Mouse (Mus musculus) CH12.LX (cell line): ENCODE measurements around the gene Id2. TPM values are rescaled to one million over a fixed set of nuclear protein-coding genes. Genes with fewer than 3 reads are reported as not detected.

Experiments used
- DNase-seq: peaks from one replicate; pipeline ENCODE4 v3.0.0-alpha.2; 2013; ENCODE audit errors: extremely low read depth
- H3K27ac ChIP-seq: 2 replicates; pipeline ENCODE4 v1.5.1; 2012; ENCODE audit warnings: low read depth, mild to moderate bottlenecking, control low read depth, moderate library complexity; ENCODE audit not compliant: insufficient read depth
- H3K27me3 ChIP-seq: replicated peaks from 2 replicates; pipeline ENCODE3; 2012; ENCODE audit warnings: inconsistent platforms
- H3K36me3 ChIP-seq, 2 experiments: replicated peaks in 1 of 2; 2 replicates each; pipeline versions ENCODE3 to v1.6.1; 2012; ENCODE audit warnings: inconsistent platforms in 1 of 2, low read length in 1 of 2, mild to moderate bottlenecking in 1 of 2, mixed read lengths in 1 of 2, moderate library complexity in 1 of 2; ENCODE audit not compliant: control insufficient read depth in 1 of 2, insufficient read depth in 1 of 2
- H3K4me1 ChIP-seq, 2 experiments: 2 replicates each; pipeline ENCODE4 v1.6.1; 2012; ENCODE audit warnings: inconsistent platforms in 1 of 2, moderate library complexity in 1 of 2; ENCODE audit not compliant: insufficient read depth in 2 of 2, control insufficient read depth in 1 of 2
- H3K4me2 ChIP-seq: 2 replicates; pipeline ENCODE4 v1.6.1; 2012; ENCODE audit warnings: low read depth, mild to moderate bottlenecking, control low read depth; ENCODE audit not compliant: poor library complexity, insufficient read depth, severe bottlenecking
- H3K4me3 ChIP-seq, 3 experiments: fragments of 150-350 bp in 1 of 3; sonication (generic) in 1 of 3; replicated peaks in 1 of 3; 2 replicates each; pipeline versions ENCODE3 to v1.5.1; 2011 to 2012; ENCODE audit warnings: low read depth in 2 of 3, low read length in 2 of 3, mild to moderate bottlenecking in 2 of 3, moderate library complexity in 2 of 3, control low read depth in 1 of 3, improper control_type of control experiment in 1 of 3, inconsistent platforms in 1 of 3, mixed read lengths in 1 of 3; ENCODE audit not compliant: poor library complexity in 1 of 3
- H3K79me2 ChIP-seq: replicated peaks from 2 replicates; pipeline ENCODE4 v1.6.1; 2012; ENCODE audit warnings: mild to moderate bottlenecking, moderate library complexity; ENCODE audit not compliant: control insufficient read depth, poor library complexity, insufficient read depth, severe bottlenecking; ENCODE audit errors: extremely low read depth
- H3K9ac ChIP-seq: 2 replicates; pipeline ENCODE4 v1.6.1; 2012; ENCODE audit warnings: low read depth, mild to moderate bottlenecking, control low read depth, moderate library complexity; ENCODE audit not compliant: insufficient read depth
- H3K9me3 ChIP-seq: replicated peaks from 2 replicates; pipeline ENCODE3; 2012; ENCODE audit warnings: low read length, inconsistent platforms, mixed read lengths
- CHD1 ChIP-seq: IDR thresholded peaks from 2 replicates; pipeline ENCODE4 v1.6.1; 2012; ENCODE audit warnings: low read depth, low read length, improper control_type of control experiment, inconsistent platforms
- CHD2 ChIP-seq: IDR thresholded peaks from 2 replicates; pipeline ENCODE4 v1.6.1; 2011; ENCODE audit warnings: low read length, improper control_type of control experiment
- CTCF ChIP-seq, 2 experiments: IDR thresholded peaks in 1 of 2; conservative IDR thresholded peaks in 1 of 2; 2 replicates each; pipeline ENCODE4 v1.5.1; 2011 to 2012; ENCODE audit warnings: low read depth in 2 of 2, low read length in 2 of 2, improper control_type of control experiment in 1 of 2, inconsistent platforms in 1 of 2, mild to moderate bottlenecking in 1 of 2, moderate library complexity in 1 of 2
- E2F4 ChIP-seq: IDR thresholded peaks from 2 replicates; pipeline ENCODE4 v1.6.1; 2011; ENCODE audit warnings: low read depth, low read length, improper control_type of control experiment; ENCODE audit not compliant: insufficient replicate concordance
- EP300 ChIP-seq: IDR thresholded peaks from 2 replicates; pipeline ENCODE4 v1.6.1; 2011; ENCODE audit warnings: low read length, improper control_type of control experiment
- ETS1 ChIP-seq: conservative IDR thresholded peaks from 2 replicates; pipeline ENCODE4 v1.6.1; 2012; ENCODE audit warnings: low read depth, mild to moderate bottlenecking, inconsistent platforms, low read length, improper control_type of control experiment, moderate library complexity
- HCFC1 ChIP-seq: IDR thresholded peaks from 2 replicates; pipeline ENCODE4 v1.6.1; 2012; ENCODE audit warnings: low read depth, mild to moderate bottlenecking, inconsistent platforms, low read length, improper control_type of control experiment
- JUN ChIP-seq: IDR thresholded peaks from 2 replicates; pipeline ENCODE4 v1.6.1; 2011; ENCODE audit warnings: low read depth, mild to moderate bottlenecking, low read length, improper control_type of control experiment, moderate library complexity; ENCODE audit not compliant: insufficient read depth
- MAFK ChIP-seq: IDR thresholded peaks from 2 replicates; pipeline ENCODE4 v1.6.1; 2011; ENCODE audit warnings: low read length, improper control_type of control experiment; ENCODE audit not compliant: insufficient replicate concordance
- MAZ ChIP-seq: IDR thresholded peaks from 2 replicates; pipeline ENCODE4 v1.6.1; 2012; ENCODE audit warnings: low read depth, mild to moderate bottlenecking, inconsistent platforms, low read length, improper control_type of control experiment, moderate library complexity
- PAX5 ChIP-seq: IDR thresholded peaks from 2 replicates; pipeline ENCODE4 v1.6.1; 2012; ENCODE audit warnings: low read length, inconsistent platforms, mixed read lengths
- POLR2A ChIP-seq: IDR thresholded peaks from 2 replicates; pipeline ENCODE4 v1.6.1; 2011; ENCODE audit warnings: low read depth, mild to moderate bottlenecking, improper control_type of control experiment, low read length
- POLR2AphosphoS2 ChIP-seq: IDR thresholded peaks from 2 replicates; pipeline ENCODE4 v1.6.1; 2011; ENCODE audit warnings: low read depth, low read length, improper control_type of control experiment
- RAD21 ChIP-seq: IDR thresholded peaks from 2 replicates; pipeline ENCODE4 v1.6.1; 2011; ENCODE audit warnings: low read depth, mild to moderate bottlenecking, low read length, improper control_type of control experiment, moderate library complexity
- SIN3A ChIP-seq: IDR thresholded peaks from 2 replicates; pipeline ENCODE4 v1.6.1; 2012; ENCODE audit warnings: low read length, improper control_type of control experiment, inconsistent platforms
- SMC3 ChIP-seq: IDR thresholded peaks from 2 replicates; pipeline ENCODE4 v1.6.1; 2011; ENCODE audit warnings: low read depth, low read length, improper control_type of control experiment
- TBP ChIP-seq: conservative IDR thresholded peaks from 2 replicates; pipeline ENCODE4 v1.6.1; 2011; ENCODE audit warnings: low read depth, low read length, improper control_type of control experiment
- ZC3H11A ChIP-seq: IDR thresholded peaks from 2 replicates; pipeline ENCODE4 v1.6.1; 2012; ENCODE audit warnings: low read depth, mild to moderate bottlenecking, inconsistent platforms, low read length, improper control_type of control experiment
- ZMIZ1 ChIP-seq: IDR thresholded peaks from 2 replicates; pipeline ENCODE4 v1.6.1; 2012; ENCODE audit warnings: low read depth, mild to moderate bottlenecking, inconsistent platforms, low read length, improper control_type of control experiment
- ZNF384 ChIP-seq: IDR thresholded peaks from 2 replicates; pipeline ENCODE4 v1.6.1; 2012; ENCODE audit warnings: low read depth, low read length, improper control_type of control experiment, inconsistent platforms
- dilution Hi-C: fragments of 300-500 bp; cut with MboI; formaldehyde crosslinking; loops from 2 replicates; pipeline ENCODE4 v1.14.3; 2020; ENCODE audit warnings: low sequenced_read_pairs; ENCODE audit not compliant: extremely low pct_unique_long_range_greater_than_20kb, extremely low pct_ligation_motif_present
- in situ Hi-C: fragments of 300-500 bp; cut with MboI; formaldehyde crosslinking; loops from 3 replicates; pipeline ENCODE4 v1.14.3; 2019; ENCODE audit warnings: low sequenced_read_pairs, low pct_ligation_motif_present, low pct_unique_long_range_greater_than_20kb, mixed read lengths
- polyA plus RNA-seq: library from polyadenylated mRNA; unstranded; fragments of >175 nt; gene quantifications from 2 replicates; pipeline ENCODE4 v1.2.1, GENCODE M21; 2012; ENCODE audit warnings: low read depth; ENCODE audit not compliant: insufficient read length
- total RNA-seq, 2 experiments: library from RNA; depleted of rRNA; stranded (reverse); fragments of 300-350 nt in 1 of 2; fragments of >200 nt in 1 of 2; gene quantifications; 2 replicates each; pipeline ENCODE4 v1.2.3; 2012 to 2014

Gene Id2
- total and polyA plus RNA-seq, 3 experiments = 12.4 to 42.9 (median 14.2) TPM

DNA sequence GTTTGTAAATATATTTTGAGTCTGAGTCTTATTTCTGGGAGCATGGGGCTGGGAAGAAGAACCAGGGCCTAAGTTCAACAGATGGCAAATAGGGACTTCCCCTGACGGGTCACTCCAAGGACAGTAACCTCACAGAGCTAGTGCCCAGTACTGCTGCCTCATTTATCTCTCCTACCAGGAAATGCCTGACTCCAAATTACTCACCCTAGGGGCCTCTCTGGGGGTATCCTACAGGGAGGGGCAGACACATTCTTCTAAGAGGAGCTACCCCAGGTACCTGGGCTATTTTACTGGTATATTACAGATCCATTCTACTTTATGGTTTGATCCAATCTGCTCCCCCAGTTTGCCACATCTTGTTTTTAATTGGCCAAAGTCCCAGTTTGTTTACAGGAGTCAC is 7.5 kb downstream of the Id2 start:
- no peaks in the 10 kb centered on the region for H3K79me2 ChIP-seq
- in situ Hi-C loops (loop anchor here (25.0 kb wide), 3 partner anchors 598 to 1198 kb away; no protein-coding TSS in a partner anchor), dilution Hi-C loops (no loop called here)
- no peak overlapping the region for H3K27ac ChIP-seq
- peaks cover 3% of the 10 kb centered on the region for H3K9me3 ChIP-seq
- H3K9ac ChIP-seq = no peak overlapping the region
- no peak overlapping the region for H3K4me2 ChIP-seq
- H3K36me3 ChIP-seq = no peaks in the 10 kb centered on the region
- peaks cover 9 to 24% of the 10 kb centered on the region in 2 experiments for H3K4me1 ChIP-seq
- no peaks in the 10 kb centered on the region for H3K27me3 ChIP-seq
- no peak overlapping the region for H3K4me3 ChIP-seq
- TF ChIP-seq TBP = no peak
- no peak for TF ChIP-seq MAZ
- no peak for TF ChIP-seq MAFK
- TF ChIP-seq ZMIZ1 = no peak
- no peak for TF ChIP-seq RAD21
- no peak for TF ChIP-seq ZNF384
- no peak for TF ChIP-seq SMC3
- no peak for TF ChIP-seq ETS1
- TF ChIP-seq EP300 = no peak
- TF ChIP-seq ZC3H11A = no peak
- TF ChIP-seq CTCF (conservative IDR thresholded peaks at IDR 0.05 in 1 of 2, IDR thresholded peaks at IDR 0.05 in 1 of 2; ENCODE audit: low read depth in 2 of 2, low read length in 2 of 2) = no peak
- TF ChIP-seq POLR2A = no peak
- no peak for TF ChIP-seq POLR2AphosphoS2
- TF ChIP-seq HCFC1 = no peak
- DNase-seq = no peak

DNA sequence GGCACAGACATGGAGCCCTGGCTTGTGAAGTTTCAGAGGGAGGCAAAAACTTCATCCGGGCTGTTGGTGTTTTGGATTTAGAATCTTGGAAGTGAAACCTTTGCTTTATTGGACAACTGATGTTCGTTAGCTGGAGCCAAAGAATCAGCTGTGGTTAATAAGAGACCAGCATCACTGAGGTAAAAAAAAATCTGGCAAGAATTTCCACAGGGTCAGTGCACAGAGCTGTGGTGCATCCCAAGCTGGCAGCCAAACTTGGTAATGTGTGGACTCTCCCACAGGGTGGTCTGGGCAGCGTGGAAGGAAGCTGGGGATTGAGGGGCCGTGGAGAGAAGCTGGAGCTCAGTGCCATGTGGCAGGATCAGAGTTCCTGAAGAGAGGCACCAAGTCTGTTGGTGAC is 10.0 kb downstream of the Id2 start:
- no peak for DNase-seq
- Histone ChIP-seq H3K27me3 (no peaks in the 10 kb centered on the region), H3K4me3 (no peak overlapping the region), H3K9me3 (peaks cover 3% of the 10 kb centered on the region), H3K79me2 (no peaks in the 10 kb centered on the region), H3K36me3 (no peaks in the 10 kb centered on the region), H3K4me2 (no peak overlapping the region), H3K9ac (no peak overlapping the region), H3K4me1 (peaks cover 0 to 10% of the 10 kb centered on the region in 2 experiments; a peak in 2 of 4 replicates), H3K27ac (no peak overlapping the region)
- dilution Hi-C loops (no loop called here), in situ Hi-C loops (loop anchor here (25.0 kb wide), 3 partner anchors 600 to 1200 kb away; no protein-coding TSS in a partner anchor)
- no peak for TF ChIP-seq POLR2AphosphoS2
- TF ChIP-seq ETS1 = no peak
- TF ChIP-seq CHD1 = no peak
- no peak for TF ChIP-seq JUN
- no peak for TF ChIP-seq PAX5
- no peak for TF ChIP-seq CHD2
- TF ChIP-seq CTCF (conservative IDR thresholded peaks at IDR 0.05 in 1 of 2, IDR thresholded peaks at IDR 0.05 in 1 of 2; ENCODE audit: low read depth in 2 of 2, low read length in 2 of 2) = no peak
- no peak for TF ChIP-seq SIN3A
- TF ChIP-seq E2F4 = no peak
- no peak for TF ChIP-seq ZC3H11A
